Mouse (Mus musculus) hindbrain, embryonic 15.5 days (tissue): ENCODE data around the gene 6030458C11Rik. TPM values are rescaled to one million over a fixed set of nuclear protein-coding genes. Genes with fewer than 3 reads are reported as not detected.
"Not testable (repeated sequence)": the region's sequence is repeated elsewhere in the genome, so short reads cannot be mapped to it uniquely, and the experiment has no call there.

Experiments
- ATAC-seq: fragments of 200-750 bp; cut with Nextera tagmentation; 2 replicates; pipeline ENCODE4 v1.8.0; 2017; ENCODE audit warnings: low read depth, moderate number of reproducible peaks, moderate TSS enrichment; ENCODE audit not compliant: low FRiP score
- H3K27ac ChIP-seq: fragments of 300-500 bp; sonication (generic); replicated peaks from 2 replicates; pipeline ENCODE4 v1.5.1; 2015; ENCODE audit warnings: mild to moderate bottlenecking, inconsistent platforms
- H3K27me3 ChIP-seq: fragments of 300-500 bp; sonication (generic); 2 replicates; pipeline ENCODE4 v1.6.1; 2015; ENCODE audit warnings: control low read depth, inconsistent platforms
- H3K36me3 ChIP-seq: fragments of 300-500 bp; sonication (generic); 2 replicates; pipeline ENCODE4 v1.6.1; 2015; ENCODE audit warnings: control low read depth, inconsistent platforms
- H3K4me1 ChIP-seq: fragments of 300-500 bp; sonication (generic); replicated peaks from 2 replicates; pipeline ENCODE4 v1.6.1; 2015; ENCODE audit warnings: control low read depth, inconsistent platforms
- H3K4me2 ChIP-seq: fragments of 300-500 bp; sonication (generic); 2 replicates; pipeline ENCODE4 v1.6.1; 2015; ENCODE audit warnings: moderate library complexity, mild to moderate bottlenecking, inconsistent platforms
- H3K4me3 ChIP-seq: fragments of 300-500 bp; sonication (generic); 2 replicates; pipeline ENCODE4 v1.5.1; 2015; ENCODE audit warnings: mild to moderate bottlenecking, inconsistent platforms
- H3K9ac ChIP-seq: fragments of 300-500 bp; sonication (generic); 2 replicates; pipeline ENCODE4 v1.6.1; 2015; ENCODE audit warnings: inconsistent platforms
- H3K9me3 ChIP-seq: fragments of 300-500 bp; sonication (generic); 2 replicates; pipeline ENCODE4 v1.6.1; 2016; ENCODE audit warnings: control low read depth, inconsistent platforms
- WGBS: fragments of 180-500 bp; shearing (Covaris S2); methylation state at CpG from one replicate; pipeline ENCODE4 v1.1.7; 2015; 5-methylcytosine and 5-hydroxymethylcytosine counted together
- polyA plus RNA-seq: library from polyadenylated mRNA; unstranded; fragments of >200 nt; fragmentation: Nextera tagmentation; extraction: Ambion mirVana; gene quantifications from 2 replicates; pipeline ENCODE4 v1.2.1, GENCODE M21; 2015

6030458C11Rik gene
- polyA plus RNA-seq, 1 experiment from 2014 or later, result 34.4 TPM

DNA sequence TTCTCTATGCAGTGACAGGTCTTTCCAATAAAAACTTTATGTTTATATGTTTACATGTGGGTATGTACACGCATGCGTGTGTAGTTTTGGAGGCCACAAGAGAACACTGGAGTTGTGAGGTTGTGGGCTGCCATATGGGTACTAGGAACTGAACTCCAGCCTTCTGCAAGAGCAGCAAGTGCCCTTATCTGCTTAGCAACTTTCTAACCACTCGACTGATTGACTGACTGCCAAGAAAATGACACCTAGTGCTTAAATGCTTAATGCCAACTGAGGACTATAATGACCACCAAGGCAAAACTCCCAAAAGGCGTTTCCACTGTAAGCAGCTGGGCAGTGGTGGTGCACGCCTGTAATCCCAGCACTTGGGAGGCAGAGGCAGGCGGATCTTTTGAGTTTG, 15.1 kb downstream of the 6030458C11Rik start:
- no peak overlapping the region for H3K27ac ChIP-seq
- ATAC-seq, result no peak
- H3K27me3 ChIP-seq, result no peaks in the 10 kb centered on the region
- no peaks in the 10 kb centered on the region for H3K9me3 ChIP-seq
- no peak overlapping the region for H3K4me2 ChIP-seq
- 95% methylated on average over 6 of the region's 6 CpGs for WGBS
- H3K36me3 ChIP-seq, result peaks cover 71% of the 10 kb centered on the region
- no peaks in the 10 kb centered on the region for H3K4me1 ChIP-seq
- H3K9ac ChIP-seq, result no peak overlapping the region
- no peak overlapping the region for H3K4me3 ChIP-seq

DNA sequence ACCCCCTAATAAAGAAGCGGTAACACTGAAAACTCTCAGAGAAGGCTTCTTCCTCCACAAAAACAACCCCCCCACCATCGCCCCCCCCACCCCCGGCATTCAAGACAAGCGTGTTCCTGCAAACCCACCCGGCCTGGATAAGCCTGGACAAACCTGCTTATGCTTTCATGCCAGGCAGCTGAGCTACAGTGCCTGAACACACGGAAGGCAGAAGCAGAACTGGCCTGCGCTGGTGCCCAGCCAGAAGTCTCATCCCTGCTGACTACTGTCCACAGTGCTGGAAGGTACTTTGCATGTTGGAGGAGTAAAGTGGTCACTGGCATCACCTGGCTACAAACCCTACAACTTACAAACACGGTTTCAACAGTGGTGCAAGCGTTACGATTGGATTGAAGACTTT, 17.4 kb downstream of the 6030458C11Rik start:
- 96% methylated on average over 10 of the region's 10 CpGs for WGBS
- Histone ChIP-seq H3K9me3 (no peaks in the 10 kb centered on the region), H3K9ac (no peak overlapping the region), H3K4me3 (no peak overlapping the region), H3K36me3 (peaks cover 53% of the 10 kb centered on the region), H3K4me1 (no peaks in the 10 kb centered on the region), H3K27ac (no peak overlapping the region), H3K4me2 (no peak overlapping the region), H3K27me3 (no peaks in the 10 kb centered on the region)
- no peak for ATAC-seq

DNA sequence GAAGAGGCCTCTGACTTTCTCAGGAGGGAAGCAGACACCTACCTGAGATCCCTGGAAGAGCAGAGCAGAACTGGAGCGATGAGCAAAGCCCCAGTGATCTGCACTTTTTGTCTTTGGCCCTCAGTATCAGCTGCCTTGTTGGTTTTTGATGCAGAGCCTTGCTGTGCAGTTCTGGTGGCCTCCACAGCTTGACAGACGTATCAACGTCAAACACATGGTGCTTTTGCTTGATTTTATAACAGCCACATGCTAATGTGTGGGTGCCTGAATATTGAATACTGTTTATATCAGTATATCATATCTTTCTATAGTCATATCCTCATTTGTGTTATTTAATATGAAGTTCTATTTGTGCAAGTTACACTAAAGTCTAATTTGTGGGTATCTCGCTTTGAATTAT, 19.4 kb downstream of the 6030458C11Rik start:
- Histone ChIP-seq H3K9me3 (no peaks in the 10 kb centered on the region), H3K27ac (no peak overlapping the region), H3K27me3 (no peaks in the 10 kb centered on the region), H3K36me3 (peaks cover 33% of the 10 kb centered on the region), H3K4me1 (no peaks in the 10 kb centered on the region), H3K9ac (no peak overlapping the region), H3K4me2 (no peak overlapping the region), H3K4me3 (no peak overlapping the region)
- WGBS, result 85% methylated on average over 4 of the region's 4 CpGs
- ATAC-seq, result no peak

DNA sequence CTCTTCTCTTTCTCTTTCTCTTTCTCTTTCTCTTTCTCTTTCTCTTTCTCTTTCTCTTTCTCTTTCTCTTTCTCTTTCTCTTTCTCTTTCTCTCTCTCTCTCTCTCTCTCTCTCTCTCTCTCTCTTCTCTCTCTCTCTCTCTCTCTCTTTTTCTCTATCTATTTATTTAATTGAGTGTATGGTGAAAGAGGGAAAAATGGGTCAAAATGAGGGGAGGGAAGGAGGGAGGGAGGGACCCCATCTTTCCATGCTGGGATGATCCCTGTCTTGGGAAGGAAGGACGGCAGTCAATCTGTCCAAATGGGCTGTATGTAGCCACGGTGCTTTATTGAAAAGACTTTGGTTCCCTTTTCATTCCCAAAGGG, 23.3 kb downstream of the 6030458C11Rik start:
- H3K4me2 ChIP-seq, H3K27me3 ChIP-seq, H3K9ac ChIP-seq, H3K9me3 ChIP-seq, H3K4me3 ChIP-seq, ATAC-seq, H3K36me3 ChIP-seq, H3K4me1 ChIP-seq, H3K27ac ChIP-seq: not testable (repeated sequence)
- 80% methylated on average over 2 of the region's 2 CpGs for WGBS

DNA sequence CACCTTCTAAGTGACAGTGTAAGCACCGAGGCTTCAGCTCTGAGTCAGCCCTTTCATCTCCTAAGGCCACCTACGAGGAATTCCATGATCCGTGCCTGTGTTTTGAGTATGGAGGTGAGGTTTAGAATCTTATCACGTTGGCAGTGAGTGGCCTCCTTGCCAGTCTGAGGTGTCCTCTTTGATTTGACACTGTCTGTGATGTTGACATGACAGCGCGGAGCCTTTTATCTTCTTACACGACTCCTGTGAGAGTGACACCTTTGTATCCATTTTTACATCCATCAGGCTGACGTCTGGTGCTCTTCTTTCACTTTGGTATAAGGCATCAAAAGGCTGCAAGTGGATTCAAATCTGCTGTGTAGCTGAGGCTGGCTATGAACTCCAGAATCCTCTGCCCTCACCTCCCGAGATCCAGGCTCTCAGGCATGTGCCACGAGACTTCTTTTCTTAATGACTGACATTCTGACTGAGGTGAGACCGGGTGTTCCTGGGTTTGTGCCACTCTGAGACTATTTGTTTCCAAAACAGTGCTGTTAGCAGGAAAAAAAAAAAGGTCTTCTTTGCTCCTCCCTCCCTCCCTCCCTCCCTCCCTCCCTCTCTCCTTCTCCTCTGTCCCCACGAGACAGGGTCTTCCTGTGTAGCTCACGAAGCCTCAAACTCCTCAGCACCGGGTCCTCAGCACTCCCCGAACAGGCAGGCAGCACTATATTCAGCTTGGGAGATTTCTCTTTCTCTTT, 23.9 kb downstream of the 6030458C11Rik start:
- Histone ChIP-seq H3K4me3 (no peak overlapping the region), H3K36me3 (no peaks in the 10 kb centered on the region), H3K9ac (no peak overlapping the region), H3K9me3 (no peaks in the 10 kb centered on the region), H3K4me2 (no peak overlapping the region), H3K27me3 (no peaks in the 10 kb centered on the region), H3K27ac (no peak overlapping the region), H3K4me1 (no peaks in the 10 kb centered on the region)
- WGBS, result 56% methylated on average over 15 of the region's 15 CpGs
- no peak for ATAC-seq

DNA sequence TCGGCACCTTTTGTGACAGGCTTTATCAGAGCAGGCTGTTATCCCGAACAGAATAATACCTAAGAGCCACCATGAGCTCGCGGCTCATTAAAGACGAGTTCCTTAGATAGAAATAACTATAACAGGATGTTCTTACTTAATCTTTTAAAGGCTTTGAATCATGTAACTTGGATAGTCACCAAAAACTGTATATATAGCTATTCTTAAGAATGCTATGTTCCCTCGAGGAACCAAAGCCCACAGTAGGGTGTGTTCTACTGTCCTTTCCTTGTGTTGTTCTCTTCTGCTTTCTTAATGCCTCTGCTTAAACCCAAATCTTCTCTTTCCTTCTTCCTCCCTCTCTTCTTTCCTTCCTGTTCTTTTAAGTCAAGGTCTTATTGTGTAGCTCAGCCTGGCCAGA, 26.4 kb downstream of the 6030458C11Rik start:
- 82% methylated on average over 6 of the region's 6 CpGs for WGBS
- no peak overlapping the region for H3K9ac ChIP-seq
- no peak overlapping the region for H3K27ac ChIP-seq
- H3K9me3 ChIP-seq, result no peaks in the 10 kb centered on the region
- no peak overlapping the region for H3K4me2 ChIP-seq
- H3K4me3 ChIP-seq, result no peak overlapping the region
- no peaks in the 10 kb centered on the region for H3K27me3 ChIP-seq
- H3K36me3 ChIP-seq, result no peaks in the 10 kb centered on the region
- no peak for ATAC-seq
- H3K4me1 ChIP-seq, result no peaks in the 10 kb centered on the region

DNA sequence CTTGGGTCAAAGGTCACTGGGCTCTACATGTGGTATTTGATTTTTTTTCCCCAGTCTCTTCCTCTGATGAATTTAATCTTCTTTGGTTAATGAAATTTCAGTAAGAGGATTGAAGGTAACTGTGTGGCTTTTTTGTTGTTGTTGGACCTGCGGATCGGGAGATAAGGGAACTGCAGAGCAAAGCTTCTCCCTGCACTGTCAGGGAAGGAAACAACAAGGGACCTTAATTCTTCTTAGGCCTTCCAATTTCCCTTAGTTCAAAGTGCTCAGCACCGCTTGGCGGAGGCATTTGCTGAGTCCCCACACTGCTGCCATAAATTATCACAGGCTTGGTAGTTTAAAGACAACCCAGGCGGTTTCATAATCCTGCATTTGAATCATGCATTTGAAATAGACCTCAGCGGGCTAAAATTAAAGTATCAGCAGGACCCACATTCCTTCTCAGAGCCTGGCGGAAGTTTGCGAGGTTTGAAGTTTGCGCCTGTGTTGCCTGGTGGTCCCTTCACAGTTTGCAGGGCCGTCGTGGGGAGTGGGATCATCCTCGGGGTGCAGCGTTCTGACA, 28.5 kb downstream of the 6030458C11Rik start:
- no peak for ATAC-seq
- Histone ChIP-seq H3K36me3 (no peaks in the 10 kb centered on the region), H3K27me3 (no peaks in the 10 kb centered on the region), H3K4me1 (no peaks in the 10 kb centered on the region), H3K27ac (no peak overlapping the region), H3K4me2 (no peak overlapping the region), H3K9ac (no peak overlapping the region), H3K9me3 (no peaks in the 10 kb centered on the region), H3K4me3 (no peak overlapping the region)
- WGBS, result 53% methylated on average over 13 of the region's 13 CpGs

DNA sequence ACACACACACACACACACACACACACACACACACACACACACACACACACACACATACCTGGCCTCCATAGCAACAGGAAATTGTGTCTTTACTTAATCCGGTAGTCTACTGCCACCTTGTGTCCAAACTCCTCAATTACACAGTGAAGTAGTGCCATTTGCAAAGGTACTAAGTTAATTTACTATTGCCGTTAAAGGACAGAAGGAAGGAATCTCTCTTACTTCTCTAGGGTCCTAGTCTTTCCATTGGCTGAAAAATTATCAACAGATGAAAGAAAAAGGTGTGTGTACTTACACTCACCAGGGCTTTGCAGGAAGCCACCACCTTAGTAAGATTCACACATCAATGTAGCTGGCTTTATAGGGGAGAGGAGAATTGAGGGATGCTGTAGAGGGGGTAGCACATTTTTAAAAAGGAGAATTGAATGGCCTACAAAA, 29.0 kb downstream of the 6030458C11Rik start:
- H3K4me1 ChIP-seq, result no peaks in the 10 kb centered on the region
- peak; percentile 64 for ATAC-seq
- no peaks in the 10 kb centered on the region for H3K36me3 ChIP-seq
- 3% methylated on average over 2 of the region's 2 CpGs for WGBS
- H3K9ac ChIP-seq, result no peak overlapping the region
- no peak overlapping the region for H3K4me3 ChIP-seq
- H3K4me2 ChIP-seq, result no peak overlapping the region
- H3K27ac ChIP-seq, result no peak overlapping the region
- H3K9me3 ChIP-seq, result no peaks in the 10 kb centered on the region
- H3K27me3 ChIP-seq, result no peaks in the 10 kb centered on the region

DNA sequence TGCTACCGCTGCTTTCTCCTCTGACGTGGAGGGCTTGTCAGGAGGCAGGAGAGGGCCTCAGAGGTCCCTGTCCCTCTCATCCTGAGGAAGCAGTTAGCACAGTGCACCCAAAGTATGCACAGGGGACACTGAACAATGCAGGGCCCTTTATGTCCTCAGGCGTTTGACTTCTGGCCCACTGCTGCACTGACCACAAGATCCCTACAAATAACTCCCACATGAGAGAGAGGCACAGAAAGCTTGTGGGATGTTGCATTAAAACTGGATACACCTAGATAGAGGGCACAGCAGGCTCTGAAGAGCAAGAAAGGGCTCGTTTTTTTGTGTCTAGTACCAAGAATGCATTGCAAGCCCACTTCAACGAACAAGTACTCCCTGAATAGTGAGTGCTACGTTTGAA, 30.1 kb downstream of the 6030458C11Rik start:
- H3K27me3 ChIP-seq, result no peaks in the 10 kb centered on the region
- H3K9ac ChIP-seq, result no peak overlapping the region
- no peak for ATAC-seq
- H3K4me3 ChIP-seq, result no peak overlapping the region
- WGBS, result 56% methylated on average over 6 of the region's 6 CpGs
- no peaks in the 10 kb centered on the region for H3K36me3 ChIP-seq
- 0 out of 2 replicates have a peak, but pooled peaks cover 3% of the 10 kb centered on the region for H3K4me1 ChIP-seq
- H3K4me2 ChIP-seq, result no peak overlapping the region
- no peaks in the 10 kb centered on the region for H3K9me3 ChIP-seq
- no peak overlapping the region for H3K27ac ChIP-seq

DNA sequence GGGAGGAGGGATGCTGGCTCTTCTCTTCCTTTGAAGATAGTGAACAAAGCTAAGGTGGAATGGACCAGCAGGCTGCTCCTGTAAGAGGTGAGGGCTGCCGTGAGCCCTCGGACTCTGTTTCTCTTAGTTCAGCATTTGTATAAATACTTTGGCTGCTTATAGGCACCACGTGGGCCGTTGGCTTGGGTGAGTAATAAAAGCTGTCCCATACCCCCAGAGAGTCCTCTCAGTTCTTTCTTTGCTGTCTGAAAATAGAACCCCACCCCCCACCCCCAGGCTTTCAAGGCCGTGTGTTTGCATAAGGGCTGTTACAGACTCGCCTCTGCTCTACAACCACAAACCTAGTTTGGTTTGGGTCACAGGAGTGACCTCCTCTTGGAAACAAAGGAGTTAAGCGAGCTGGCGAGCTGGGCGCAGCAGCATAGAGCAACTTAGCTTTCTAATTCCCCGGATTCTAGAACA, 35.0 kb downstream of the 6030458C11Rik start:
- no peaks in the 10 kb centered on the region for H3K27me3 ChIP-seq
- no peak overlapping the region for H3K4me3 ChIP-seq
- peak overlapping the region; percentile 2; the same call in 1 of the 2 replicates for H3K4me2 ChIP-seq
- no peak overlapping the region for H3K9ac ChIP-seq
- H3K36me3 ChIP-seq, result no peaks in the 10 kb centered on the region
- WGBS, result 24% methylated on average over 10 of the region's 10 CpGs
- no peaks in the 10 kb centered on the region for H3K9me3 ChIP-seq
- 0 out of 2 replicates have a peak, but pooled peaks have one; percentile 34 for ATAC-seq
- H3K4me1 ChIP-seq, result 0 out of 2 replicates have a peak, but pooled peaks cover 4% of the 10 kb centered on the region
- H3K27ac ChIP-seq, result no peak overlapping the region

DNA sequence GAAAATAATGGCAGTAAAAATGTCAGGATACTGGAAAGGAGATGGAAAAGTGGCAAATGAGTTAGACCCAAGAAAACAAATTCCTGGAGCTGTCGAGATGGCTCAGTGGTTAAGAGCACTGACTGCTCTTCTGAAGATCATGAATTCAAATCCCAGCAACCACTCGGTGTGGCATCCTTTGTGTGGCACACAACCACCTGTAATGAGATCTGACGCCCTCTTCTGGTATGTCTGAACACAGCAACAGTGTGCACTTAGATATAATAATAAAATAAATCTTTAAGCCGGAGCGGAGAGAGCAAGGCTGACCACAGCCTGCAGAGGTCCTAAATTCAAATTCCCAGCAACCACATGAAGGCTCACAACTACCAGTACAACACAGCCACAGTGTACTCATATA, 35.9 kb downstream of the 6030458C11Rik start:
- ATAC-seq, result no peak
- Histone ChIP-seq H3K4me3 (no peak overlapping the region), H3K4me1 (0 out of 2 replicates have a peak, but pooled peaks cover 4% of the 10 kb centered on the region), H3K36me3 (no peaks in the 10 kb centered on the region), H3K9me3 (no peaks in the 10 kb centered on the region), H3K27me3 (no peaks in the 10 kb centered on the region), H3K27ac (no peak overlapping the region), H3K4me2 (no peak overlapping the region), H3K9ac (no peak overlapping the region)
- 85% methylated on average over 5 of the region's 5 CpGs for WGBS

DNA sequence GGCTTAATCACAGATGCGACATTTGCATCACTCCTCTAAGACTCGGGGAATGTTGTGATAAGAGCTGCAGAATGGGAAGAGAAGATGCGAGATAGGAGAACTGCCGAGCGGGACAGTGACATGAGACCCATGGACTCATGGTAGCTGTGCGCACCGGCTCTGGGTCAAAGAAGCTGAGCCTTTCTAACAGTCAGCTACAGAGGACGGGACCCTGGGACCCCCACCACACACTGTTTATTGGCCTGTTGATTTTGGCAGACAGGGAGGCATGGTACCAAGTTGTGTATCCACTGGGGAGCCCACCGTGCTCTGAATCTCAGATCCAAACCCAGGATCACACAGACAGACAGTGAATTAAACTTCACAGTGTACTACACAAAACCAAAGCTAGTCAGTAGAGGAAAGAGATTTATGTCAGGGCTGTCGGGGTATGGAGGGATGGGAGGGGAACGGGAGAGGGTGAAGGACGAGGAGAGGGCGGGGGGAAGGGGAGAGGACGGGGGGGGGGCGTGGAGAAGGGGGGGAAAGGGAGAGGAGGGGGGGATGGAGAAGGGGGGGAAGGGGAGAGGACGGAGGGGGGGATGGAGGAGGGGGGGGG, 42.6 kb downstream of the 6030458C11Rik start:
- Histone ChIP-seq H3K4me2 (no peak overlapping the region), H3K27ac (no peak overlapping the region), H3K9me3 (no peaks in the 10 kb centered on the region), H3K4me1 (no peaks in the 10 kb centered on the region), H3K4me3 (no peak overlapping the region), H3K9ac (no peak overlapping the region), H3K36me3 (no peaks in the 10 kb centered on the region), H3K27me3 (no peaks in the 10 kb centered on the region)
- 76% methylated on average over 13 of the region's 16 CpGs for WGBS
- no peak for ATAC-seq
